Mouse (Mus musculus) embryonic fibroblast, embryonic 13.5 days (primary cell): ENCODE data around the gene Car3.

Experiments used
- CTCF ChIP-seq: IDR thresholded peaks from 2 replicates; pipeline ENCODE4 v1.5.1; 2011; ENCODE audit warnings: mild to moderate bottlenecking, control low read depth, low read length, moderate library complexity, borderline replicate concordance; ENCODE audit not compliant: insufficient read depth
- POLR2A ChIP-seq: IDR thresholded peaks from 2 replicates; pipeline ENCODE4 v1.6.1; 2011; ENCODE audit warnings: low read depth, mild to moderate bottlenecking, control low read depth, low read length, moderate library complexity

DNA sequence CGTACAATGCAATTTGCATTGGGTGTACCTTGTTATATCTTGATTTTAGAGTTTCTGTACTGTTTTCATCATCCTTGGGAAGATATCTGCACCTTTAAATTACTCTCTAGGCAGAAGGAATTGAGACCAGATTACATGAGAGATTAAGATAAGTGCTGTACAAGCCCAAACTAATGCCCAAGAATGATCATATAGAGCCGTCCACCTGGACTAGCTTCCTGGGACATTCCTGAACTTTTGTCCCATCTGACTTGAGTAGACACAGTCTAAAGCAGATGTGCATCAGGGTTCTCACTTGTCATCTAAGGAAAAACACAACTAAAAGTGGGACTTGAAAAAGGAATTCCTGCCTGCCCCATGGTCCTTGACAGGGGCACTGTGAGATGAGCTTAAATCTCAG is 2.6 kb downstream of the Car3 start:
- no peak for TF ChIP-seq POLR2A
- TF ChIP-seq CTCF: no peak
